ENCODE assay signal across 23 mouse cellular contexts in genomic region chr1:143852329-143852728, GRCm38 (mm10).
DNase-seq lines count a peak whose midpoint lies in the region; ATAC-seq and TF ChIP-seq lines count a peak whose summit lies in the region.
"Had no signal": no experiment of that assay in that cellular context is flagged by ENCODE, and none has a peak within 500 bp of the region (broad histone marks: within the 10 kb centered on the region; RNA-seq: fewer than 3 reads in every experiment).

No protein-coding gene starts in this region.

- H3K36me3 ChIP-seq in heart, embryonic 15.5 days, result no peaks in the 10 kb centered on the region
- no peaks in the 10 kb centered on the region for H3K36me3 ChIP-seq in heart, embryonic 12.5 days
- no peaks in the 10 kb centered on the region for H3K36me3 ChIP-seq in kidney, postnatal 0 days (ENCODE audit: insufficient read depth, low read length)
- H3K36me3 ChIP-seq in midbrain, embryonic 11.5 days (ENCODE audit: control insufficient read depth, insufficient read depth, low read length), result no peaks in the 10 kb centered on the region
- no peaks in the 10 kb centered on the region for H3K36me3 ChIP-seq in midbrain, embryonic 10.5 days
- H3K36me3 ChIP-seq in midbrain, embryonic 15.5 days (replicated peaks), result no peaks in the 10 kb centered on the region
- H3K36me3 ChIP-seq: embryonic facial prominence, embryonic 10.5 days; forebrain, embryonic 10.5 days; heart, embryonic 10.5 days; hindbrain, embryonic 13.5 days; limb, embryonic 15.5 days; neural tube, embryonic 13.5 days had no signal

- no peak for ATAC-seq in heart, embryonic 15.5 days (replicated peaks; ENCODE audit: insufficient number of reproducible peaks, insufficient read depth, low FRiP score, low read depth)
- no peak for ATAC-seq in heart, embryonic 12.5 days (ENCODE audit: insufficient number of reproducible peaks, low FRiP score)
- no peak for ATAC-seq in kidney, postnatal 0 days (replicated peaks; ENCODE audit: low FRiP score, low read depth)
- no peak for ATAC-seq in midbrain, embryonic 11.5 days (ENCODE audit: low FRiP score)
- no peak for ATAC-seq in midbrain, embryonic 15.5 days (replicated peaks)
- ATAC-seq: forebrain, embryonic 16.5 days; Patski had no signal

- intact Hi-C loops in gastrocnemius, postnatal 14 days (cut with DNase I; ENCODE audit: low total_unique reads), result no loop called here

- no peak for TF ChIP-seq CTCF in kidney, postnatal 0 days (IDR thresholded peaks at IDR 0.05; ENCODE audit: low read depth)

- H3K4me3 ChIP-seq in heart, embryonic 15.5 days, result no peak overlapping the region
- no peak overlapping the region for H3K4me3 ChIP-seq in heart, embryonic 12.5 days
- no peak overlapping the region for H3K4me3 ChIP-seq in kidney, postnatal 0 days (replicated peaks; ENCODE audit: low read depth, low read length)
- no peak overlapping the region for H3K4me3 ChIP-seq in midbrain, embryonic 11.5 days (ENCODE audit: low read depth, low read length)
- no peak overlapping the region for H3K4me3 ChIP-seq in midbrain, embryonic 10.5 days
- no peak overlapping the region for H3K4me3 ChIP-seq in midbrain, embryonic 15.5 days
- H3K4me3 ChIP-seq: embryonic facial prominence, embryonic 10.5 days; forebrain, embryonic 10.5 days; heart, embryonic 10.5 days; hindbrain, embryonic 13.5 days; left cerebral cortex, adult 2 months; limb, embryonic 15.5 days; myocyte; neural tube, embryonic 13.5 days had no signal

- peak overlapping the region; percentile 22; the same call in 1 of the 2 replicates for H3K27ac ChIP-seq in heart, embryonic 15.5 days
- H3K27ac ChIP-seq in heart, embryonic 12.5 days (ENCODE audit: poor library complexity, severe bottlenecking), result no peak overlapping the region
- no peak overlapping the region for H3K27ac ChIP-seq in kidney, postnatal 0 days
- no peak overlapping the region for H3K27ac ChIP-seq in midbrain, embryonic 11.5 days (ENCODE audit: low read depth, low read length)
- no peak overlapping the region for H3K27ac ChIP-seq in midbrain, embryonic 10.5 days (replicated peaks)
- H3K27ac ChIP-seq in midbrain, embryonic 15.5 days, result peak overlapping the region; percentile 48
- H3K27ac ChIP-seq: embryonic facial prominence, embryonic 10.5 days; forebrain, embryonic 10.5 days; heart, embryonic 10.5 days; left cerebral cortex, adult 2 months; limb, embryonic 15.5 days had no signal

- no peak overlapping the region for H3K4me2 ChIP-seq in heart, embryonic 15.5 days
- no peak overlapping the region for H3K4me2 ChIP-seq in heart, embryonic 12.5 days
- H3K4me2 ChIP-seq in kidney, postnatal 0 days (ENCODE audit: low read length), result no peak overlapping the region
- H3K4me2 ChIP-seq in midbrain, embryonic 11.5 days, result no peak overlapping the region
- H3K4me2 ChIP-seq in midbrain, embryonic 15.5 days, result no peak overlapping the region
- H3K4me2 ChIP-seq: hindbrain, embryonic 13.5 days; limb, embryonic 15.5 days; neural tube, embryonic 13.5 days had no signal

- WGBS in heart, embryonic 15.5 days, result 40% methylated on average over 4 of the region's 4 CpGs
- WGBS in heart, embryonic 12.5 days, result 37% methylated on average over 4 of the region's 4 CpGs
- WGBS in kidney, postnatal 0 days, result 21% methylated on average over 4 of the region's 4 CpGs
- WGBS in midbrain, embryonic 11.5 days, result 74% methylated on average over 4 of the region's 4 CpGs
- WGBS in midbrain, embryonic 10.5 days, result 71% methylated on average over 4 of the region's 4 CpGs
- WGBS in midbrain, embryonic 15.5 days, result 72% methylated on average over 4 of the region's 4 CpGs

- H3K9ac ChIP-seq in heart, embryonic 15.5 days, result no peak overlapping the region
- no peak overlapping the region for H3K9ac ChIP-seq in heart, embryonic 12.5 days
- H3K9ac ChIP-seq in kidney, postnatal 0 days (ENCODE audit: low read depth, low read length), result no peak overlapping the region
- H3K9ac ChIP-seq in midbrain, embryonic 11.5 days (ENCODE audit: low read length), result no peak overlapping the region
- no peak overlapping the region for H3K9ac ChIP-seq in midbrain, embryonic 15.5 days
- H3K9ac ChIP-seq: hindbrain, embryonic 13.5 days; limb, embryonic 15.5 days; neural tube, embryonic 13.5 days had no signal

- no peaks in the 10 kb centered on the region for H3K27me3 ChIP-seq in heart, embryonic 15.5 days
- no peaks in the 10 kb centered on the region for H3K27me3 ChIP-seq in heart, embryonic 12.5 days (replicated peaks)
- no peaks in the 10 kb centered on the region for H3K27me3 ChIP-seq in kidney, postnatal 0 days (ENCODE audit: insufficient read depth, low read length)
- H3K27me3 ChIP-seq in midbrain, embryonic 11.5 days (ENCODE audit: control insufficient read depth, insufficient read depth, low read length), result no peaks in the 10 kb centered on the region
- no peaks in the 10 kb centered on the region for H3K27me3 ChIP-seq in midbrain, embryonic 10.5 days (ENCODE audit: low read depth, poor library complexity, severe bottlenecking)
- no peaks in the 10 kb centered on the region for H3K27me3 ChIP-seq in midbrain, embryonic 15.5 days (replicated peaks)
- H3K27me3 ChIP-seq: hindbrain, embryonic 13.5 days; limb, embryonic 15.5 days; neural tube, embryonic 13.5 days; Patski had no signal

- DNase-seq in kidney, postnatal 0 days (ENCODE audit: low spot score), result peak; percentile 61
- DNase-seq in kidney, postnatal 4 days, result no peak
- peak; percentile 41 for DNase-seq in midbrain, embryonic 11.5 days (ENCODE audit: low spot score, missing footprints)
- no peak for DNase-seq in midbrain, embryonic 10.5 days (ENCODE audit: low spot score)
- DNase-seq in gastrocnemius, postnatal 14 days, result no peak
- DNase-seq: adrenal gland, adult 2 months; cerebellum, adult 11-12 months; cerebellum, postnatal 10 days; gastrocnemius, postnatal 36 days; left cerebral cortex, postnatal 4 days had no signal

- no peaks in the 10 kb centered on the region for H3K4me1 ChIP-seq in heart, embryonic 15.5 days (replicated peaks)
- H3K4me1 ChIP-seq in heart, embryonic 12.5 days (replicated peaks), result no peaks in the 10 kb centered on the region
- H3K4me1 ChIP-seq in kidney, postnatal 0 days (replicated peaks; ENCODE audit: insufficient read depth, low read length), result no peaks in the 10 kb centered on the region
- no peaks in the 10 kb centered on the region for H3K4me1 ChIP-seq in midbrain, embryonic 11.5 days (ENCODE audit: control insufficient read depth, insufficient read depth, low read length)
- no peaks in the 10 kb centered on the region for H3K4me1 ChIP-seq in midbrain, embryonic 10.5 days
- peaks cover 5% of the 10 kb centered on the region; the same call in 1 of the 2 replicates for H3K4me1 ChIP-seq in midbrain, embryonic 15.5 days
- H3K4me1 ChIP-seq: forebrain, embryonic 10.5 days; heart, embryonic 10.5 days; limb, embryonic 15.5 days; neural tube, embryonic 13.5 days had no signal

- H3K9me3 ChIP-seq in heart, embryonic 15.5 days (replicated peaks), result no peaks in the 10 kb centered on the region
- no peaks in the 10 kb centered on the region for H3K9me3 ChIP-seq in heart, embryonic 12.5 days (replicated peaks)
- no peaks in the 10 kb centered on the region for H3K9me3 ChIP-seq in kidney, postnatal 0 days (replicated peaks; ENCODE audit: low read length)
- no peaks in the 10 kb centered on the region for H3K9me3 ChIP-seq in midbrain, embryonic 11.5 days (ENCODE audit: control insufficient read depth, low read length)
- no peaks in the 10 kb centered on the region for H3K9me3 ChIP-seq in midbrain, embryonic 10.5 days (replicated peaks)
- H3K9me3 ChIP-seq in midbrain, embryonic 15.5 days, result no peaks in the 10 kb centered on the region
- H3K9me3 ChIP-seq: embryonic facial prominence, embryonic 10.5 days; forebrain, embryonic 10.5 days; heart, embryonic 10.5 days; hindbrain, embryonic 13.5 days; limb, embryonic 15.5 days; neural tube, embryonic 13.5 days had no signal

Comparison
In these comparisons a context has a peak if more than half of its experiments do, and no peak if none do; other contexts are left out.
1. H3K27ac ChIP-seq: peak in heart, embryonic 15.5 days (single experiment) and midbrain, embryonic 15.5 days (single experiment); none in heart, embryonic 12.5 days (single experiment), kidney, postnatal 0 days (single experiment), midbrain, embryonic 11.5 days (single experiment) and midbrain, embryonic 10.5 days (single experiment).
2. DNase-seq: peak in kidney, postnatal 0 days (single experiment) and midbrain, embryonic 11.5 days (single experiment); none in kidney, postnatal 4 days (0 of 2), midbrain, embryonic 10.5 days (single experiment) and gastrocnemius, postnatal 14 days (single experiment).